Mouse (Mus musculus) embryonic facial prominence, embryonic 10.5 days (tissue): ENCODE measurements around the gene Tmem95. TPM values are rescaled to one million over a fixed set of nuclear protein-coding genes. Genes with fewer than 3 reads are reported as not detected.
"Not testable (repeated sequence)": the region's sequence is repeated elsewhere in the genome, so short reads cannot be mapped to it uniquely, and the experiment has no call there.

Experiments
- DNase-seq: peaks from one replicate; pipeline ENCODE4 v3.0.0-alpha.2; 2017; ENCODE audit warnings: low spot score
- H3K27ac ChIP-seq: fragments of 300-500 bp; sonication (generic); replicated peaks from 2 replicates; pipeline ENCODE4 v1.5.1; 2016; ENCODE audit warnings: mild to moderate bottlenecking
- H3K27me3 ChIP-seq: fragments of 300-500 bp; sonication (generic); replicated peaks from 2 replicates; pipeline ENCODE4 v1.6.1; 2016; ENCODE audit warnings: low read depth, mild to moderate bottlenecking; ENCODE audit not compliant: poor library complexity, severe bottlenecking
- H3K36me3 ChIP-seq: fragments of 300-500 bp; sonication (generic); replicated peaks from 2 replicates; pipeline ENCODE4 v1.6.1; 2016; ENCODE audit warnings: mild to moderate bottlenecking, moderate library complexity
- H3K4me1 ChIP-seq: fragments of 300-500 bp; sonication (generic); 2 replicates; pipeline ENCODE4 v1.6.1; 2016
- H3K4me3 ChIP-seq: fragments of 300-500 bp; sonication (generic); 2 replicates; pipeline ENCODE4 v1.5.1; 2016; ENCODE audit warnings: mild to moderate bottlenecking, moderate library complexity
- H3K9me3 ChIP-seq: fragments of 300-500 bp; sonication (generic); 2 replicates; pipeline ENCODE4 v1.6.1; 2016; ENCODE audit warnings: mild to moderate bottlenecking
- WGBS: fragments of 180-500 bp; shearing (Covaris S2); methylation state at CpG from one replicate; pipeline ENCODE4 v1.1.7; 2016; 5-methylcytosine and 5-hydroxymethylcytosine counted together
- polyA plus RNA-seq: library from polyadenylated mRNA; unstranded; fragments of >200 nt; fragmentation: Nextera tagmentation; extraction: Ambion mirVana; gene quantifications from 2 replicates; pipeline ENCODE4 v1.2.1, GENCODE M21; 2016

The Tmem95 gene
- polyA plus RNA-seq, 1 experiment from 2014 or later, result not detected

DNA sequence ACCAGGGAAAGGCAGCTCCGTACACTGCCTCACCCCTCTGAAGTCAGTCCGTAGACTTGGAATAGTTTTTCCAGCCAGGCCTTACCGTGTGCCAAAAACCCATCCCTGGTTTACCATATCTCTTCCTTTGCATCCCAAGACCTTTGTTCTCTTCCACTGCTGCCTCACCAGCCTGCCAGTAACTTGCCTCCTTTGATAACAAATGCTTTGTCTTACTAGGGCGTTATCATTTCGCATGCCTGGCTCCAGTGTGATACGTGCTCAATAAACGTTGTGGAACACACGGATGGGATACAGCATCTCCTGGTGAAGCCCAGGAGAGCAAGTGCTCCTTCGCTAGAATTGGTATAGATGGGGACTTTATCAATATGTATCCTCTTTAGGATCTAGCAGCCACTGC, 10.5 kb downstream of the Tmem95 start:
- 0 out of 2 replicates have a peak, but pooled peaks cover 2% of the 10 kb centered on the region for H3K27me3 ChIP-seq
- H3K4me1 ChIP-seq, result 0 out of 2 replicates have a peak, but pooled peaks cover 3% of the 10 kb centered on the region
- H3K9me3 ChIP-seq, result no peaks in the 10 kb centered on the region
- H3K36me3 ChIP-seq, result no peaks in the 10 kb centered on the region
- 72% methylated on average over 9 of the region's 9 CpGs for WGBS
- DNase-seq, result no peak
- no peak overlapping the region for H3K27ac ChIP-seq
- H3K4me3 ChIP-seq, result no peak overlapping the region

DNA sequence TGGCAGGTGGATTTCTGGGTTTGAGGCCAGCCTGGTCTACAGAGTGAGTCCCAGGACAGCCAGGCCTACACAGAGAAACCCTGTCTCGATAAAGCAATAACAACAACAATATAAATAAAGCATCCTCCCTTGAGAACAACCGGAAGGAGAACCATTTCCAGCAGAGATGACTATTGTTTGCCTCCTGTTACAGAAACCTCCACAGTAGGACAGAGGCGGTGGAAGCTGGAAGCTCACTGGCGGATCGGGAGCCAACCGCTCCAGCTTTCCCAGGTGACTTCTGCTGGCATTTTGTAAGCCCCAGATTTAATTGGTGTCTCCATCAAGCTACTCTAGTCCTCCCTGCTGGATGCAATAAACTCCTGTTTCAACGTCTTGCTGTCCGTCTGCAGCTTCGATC, 12.3 kb downstream of the Tmem95 start:
- Histone ChIP-seq H3K27ac (no peak overlapping the region), H3K36me3 (no peaks in the 10 kb centered on the region), H3K4me1 (0 out of 2 replicates have a peak, but pooled peaks cover 3% of the 10 kb centered on the region), H3K4me3 (no peak overlapping the region), H3K27me3 (no peaks in the 10 kb centered on the region), H3K9me3 (no peaks in the 10 kb centered on the region)
- WGBS, result 82% methylated on average over 9 of the region's 9 CpGs
- no peak for DNase-seq

DNA sequence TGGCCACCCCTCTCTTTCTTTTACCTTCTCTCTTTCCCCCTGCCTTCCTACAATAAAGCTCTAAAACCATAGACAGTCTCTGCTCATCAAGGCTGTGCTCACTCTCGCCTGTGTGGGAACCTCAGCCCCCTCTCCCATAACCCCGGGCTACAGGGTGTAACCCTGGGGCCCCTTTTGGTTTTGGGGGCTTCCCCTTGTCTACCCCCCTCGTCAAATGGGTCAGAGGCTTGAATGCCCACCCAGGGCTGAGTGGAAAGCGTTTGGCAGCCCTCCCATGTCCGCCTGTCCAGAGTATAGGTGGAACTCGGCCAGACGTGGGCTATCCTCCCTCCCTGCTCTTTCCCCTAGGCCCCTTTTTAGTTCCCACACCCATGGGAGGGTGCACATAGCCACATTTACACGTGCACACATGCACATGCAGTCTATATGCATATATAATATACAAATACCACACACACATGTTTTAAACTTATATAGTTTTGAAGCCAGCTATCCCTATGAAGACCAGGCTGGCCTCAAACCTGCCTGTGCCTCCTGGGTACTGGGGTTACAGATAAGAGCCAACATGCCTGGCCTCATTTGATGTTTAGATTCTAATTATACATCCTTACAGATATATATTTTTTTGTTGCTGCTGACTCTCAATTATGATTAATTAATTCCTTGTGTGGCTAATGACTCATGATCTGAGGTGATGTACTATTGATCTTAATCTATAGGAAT, 13.5 kb downstream of the Tmem95 start:
- WGBS, result 62% methylated on average over 8 of the region's 8 CpGs

DNA sequence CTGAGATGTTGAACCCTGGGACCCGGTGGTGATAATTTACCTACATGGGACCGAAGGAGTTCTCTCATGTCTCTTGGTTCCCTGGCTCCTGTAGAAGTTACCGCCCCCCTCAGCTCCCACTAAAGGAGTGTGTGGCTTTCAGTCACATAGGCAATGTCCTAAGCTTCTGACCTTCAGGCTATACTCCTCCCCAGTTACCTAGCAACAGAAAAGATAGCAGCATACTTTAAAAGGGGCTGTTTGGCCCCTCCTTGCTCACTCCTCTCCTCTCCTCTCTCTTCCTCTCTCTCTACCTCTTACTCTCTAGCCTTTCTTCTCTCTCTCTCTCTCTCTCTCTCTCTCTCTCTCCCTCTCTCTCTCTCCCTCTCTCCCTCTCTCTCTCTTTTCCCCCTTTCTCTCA, 14.1 kb downstream of the Tmem95 start:
- WGBS, result 86% methylated on average over 3 of the region's 3 CpGs
- H3K27me3 ChIP-seq, result peaks cover 12% of the 10 kb centered on the region
- not testable (repeated sequence) for H3K27ac ChIP-seq, H3K9me3 ChIP-seq, H3K4me3 ChIP-seq, H3K36me3 ChIP-seq, DNase-seq, H3K4me1 ChIP-seq

More for the DNA sequence above, 13.5 kb downstream of the Tmem95 start:
- no peaks in the 10 kb centered on the region for H3K36me3 ChIP-seq
- H3K9me3 ChIP-seq, result no peaks in the 10 kb centered on the region
- H3K27ac ChIP-seq, result no peak overlapping the region
- DNase-seq, result no peak
- H3K27me3 ChIP-seq, result peaks cover 6% of the 10 kb centered on the region
- H3K4me1 ChIP-seq, result 0 out of 2 replicates have a peak, but pooled peaks cover 3% of the 10 kb centered on the region
- no peak overlapping the region for H3K4me3 ChIP-seq

DNA sequence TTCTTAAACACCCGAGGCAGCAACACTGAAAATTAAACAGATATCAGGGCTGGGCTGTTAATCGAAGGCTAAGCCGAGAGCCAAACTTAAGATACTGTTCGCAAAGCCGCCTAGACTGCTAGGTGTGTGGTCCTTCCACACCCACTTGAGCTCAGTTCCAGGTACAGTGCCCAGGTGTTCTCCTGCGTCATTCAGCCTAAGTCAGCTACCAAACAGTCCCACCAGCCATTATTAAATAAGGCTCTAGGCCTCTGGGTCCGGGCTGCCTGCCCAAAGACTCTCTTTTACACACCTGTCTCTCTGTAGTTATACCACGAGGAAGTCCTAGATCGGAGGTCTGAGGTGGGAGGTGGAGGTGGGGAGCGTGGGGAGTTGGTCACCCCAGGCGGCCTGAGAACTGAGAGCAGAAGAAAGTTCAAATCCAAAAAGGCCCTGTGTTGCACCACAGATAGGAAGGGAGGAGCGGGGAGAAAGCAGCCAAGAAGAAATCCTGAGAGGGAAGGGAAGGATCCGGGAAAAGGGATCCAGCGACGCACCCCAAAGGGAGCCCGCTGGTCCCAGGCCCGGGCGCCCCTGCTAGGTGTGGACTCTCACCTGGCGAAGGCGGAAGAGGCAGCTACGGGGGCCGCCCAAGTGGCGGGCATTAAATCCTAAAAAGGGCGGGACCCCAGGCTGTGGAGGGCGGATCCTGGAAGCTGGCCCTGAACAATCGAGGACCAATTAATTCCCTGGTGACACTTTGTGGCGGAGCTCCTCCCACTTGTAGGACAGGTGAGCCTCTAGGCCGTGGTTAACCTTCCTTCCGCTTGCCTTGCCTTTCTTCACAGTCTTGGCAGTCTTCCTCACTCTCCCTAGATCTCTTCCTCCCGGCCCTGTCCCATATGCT, 19.5 kb downstream of the Tmem95 start, which contains the start of gene Tnk1:
TSS of gene Tnk1 (minus strand) at position 618 of the 886 bp plus-strand sequence.
- Histone ChIP-seq H3K27ac (peak within 1 kb of the TSS; percentile 20; the same call in 1 of the 2 replicates), H3K27me3 (peaks cover 41% of the 10 kb centered on the region), H3K4me1 (peaks cover 17% of the 10 kb centered on the region), H3K9me3 (no peaks in the 10 kb centered on the region), H3K36me3 (no peaks in the 10 kb centered on the region), H3K4me3 (peak within 1 kb of the TSS; percentile 41)
- DNase-seq, result peak; percentile 34
- 18% methylated on average over 30 of the region's 30 CpGs for WGBS

DNA sequence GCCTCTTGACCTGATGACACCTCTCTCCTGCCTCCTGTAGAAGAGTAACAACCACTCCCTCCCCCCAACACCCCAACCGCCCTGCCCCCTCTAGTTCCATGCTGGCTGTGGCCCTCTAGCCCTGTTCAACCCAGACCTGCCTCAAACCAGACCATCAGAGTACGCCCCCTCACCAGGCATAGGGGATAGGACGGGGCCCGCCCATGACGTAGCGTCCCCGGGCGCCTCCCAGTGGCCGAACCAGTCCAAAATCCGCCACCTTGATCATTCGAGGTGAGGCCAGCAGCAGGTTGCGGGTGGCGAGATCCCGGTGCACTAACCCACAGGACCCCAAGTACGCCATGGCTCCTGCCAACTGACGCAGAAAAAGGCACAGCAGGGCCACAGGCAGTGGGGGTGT, 22.5 kb downstream of the Tmem95 start:
- H3K9me3 ChIP-seq, result no peaks in the 10 kb centered on the region
- H3K27ac ChIP-seq, result 0 out of 2 replicates have a peak overlapping the region, but pooled peaks have one; percentile 11
- H3K4me1 ChIP-seq, result peaks cover 27% of the 10 kb centered on the region
- WGBS, result 23% methylated on average over 16 of the region's 16 CpGs
- H3K4me3 ChIP-seq, result peak overlapping the region; percentile 13
- peak; percentile 77 for DNase-seq
- peaks cover 41% of the 10 kb centered on the region for H3K27me3 ChIP-seq
- H3K36me3 ChIP-seq, result peaks cover 29% of the 10 kb centered on the region

DNA sequence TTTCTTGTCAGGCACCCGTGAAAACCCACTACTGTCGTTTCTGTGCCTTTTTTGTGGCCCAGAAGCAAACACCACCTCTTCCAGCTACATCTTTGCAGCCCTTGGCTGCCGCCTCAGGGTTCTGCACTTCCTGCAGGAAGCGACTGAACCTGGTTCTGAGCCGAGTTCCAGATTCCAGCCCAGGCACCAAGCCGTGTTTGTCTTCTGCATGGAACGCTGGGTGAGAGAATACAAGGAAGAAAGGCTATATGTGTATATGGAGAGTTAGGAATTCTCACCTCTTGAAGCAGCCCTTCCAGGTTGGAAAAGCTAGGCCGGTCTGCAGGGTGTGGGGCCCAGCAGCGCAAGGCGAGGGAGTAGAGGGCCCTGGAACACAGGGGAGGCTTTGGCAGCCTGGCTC, 23.1 kb downstream of the Tmem95 start:
- 86% methylated on average over 10 of the region's 10 CpGs for WGBS
- peak overlapping the region; percentile 52; the same call in 1 of the 2 replicates for H3K27ac ChIP-seq
- no peaks in the 10 kb centered on the region for H3K9me3 ChIP-seq

DNA sequence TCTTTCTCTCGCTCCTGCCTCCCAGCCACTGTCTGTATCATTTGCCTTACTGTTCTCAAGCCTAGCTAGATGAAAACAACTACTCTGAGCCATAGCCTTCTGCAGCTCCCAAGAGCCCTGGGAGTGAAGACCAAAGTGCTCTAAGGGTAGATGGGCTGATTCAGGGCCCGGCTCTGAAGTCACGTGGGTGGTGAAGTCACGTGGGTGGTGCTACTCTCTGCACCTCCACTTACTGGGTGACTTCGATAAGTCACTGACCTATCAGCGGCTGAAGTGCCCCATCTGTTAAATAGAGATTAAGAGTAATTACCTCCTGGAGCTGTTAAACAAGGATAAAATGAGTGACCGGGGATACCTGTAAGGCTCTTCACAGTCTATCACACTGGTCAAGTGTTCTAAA, 23.8 kb downstream of the Tmem95 start:
- H3K27ac ChIP-seq, result 0 out of 2 replicates have a peak overlapping the region, but pooled peaks have one; percentile 41
- 77% methylated on average over 7 of the region's 7 CpGs for WGBS
- DNase-seq, result no peak

More for the DNA sequence above, 23.1 kb downstream of the Tmem95 start:
- no peak for DNase-seq
- Histone ChIP-seq H3K4me1 (peaks cover 27% of the 10 kb centered on the region), H3K27me3 (peaks cover 39% of the 10 kb centered on the region), H3K36me3 (peaks cover 35% of the 10 kb centered on the region), H3K4me3 (no peak overlapping the region)

DNA sequence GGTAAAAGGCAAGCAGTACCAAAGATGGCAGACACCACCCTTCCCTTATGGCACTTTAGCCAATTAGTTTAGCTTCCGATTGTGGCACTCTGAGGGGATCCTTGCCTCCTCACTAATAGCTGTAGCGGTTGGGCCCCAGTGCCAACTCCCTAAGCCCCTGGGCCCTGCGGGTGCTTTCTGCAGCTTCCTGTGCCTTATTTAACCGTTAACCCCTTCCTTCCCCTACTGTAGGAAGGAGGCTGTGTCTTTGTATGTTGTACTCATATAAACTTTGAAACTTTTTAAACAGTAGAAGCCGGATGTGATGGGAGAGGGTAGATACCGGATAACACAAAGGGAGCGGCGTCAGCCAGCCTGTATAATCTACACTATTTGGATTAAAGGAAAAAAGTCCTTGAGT, 27.1 kb downstream of the Tmem95 start:
- 79% methylated on average over 8 of the region's 8 CpGs for WGBS
- Histone ChIP-seq H3K9me3 (no peaks in the 10 kb centered on the region), H3K27ac (no peak overlapping the region), H3K4me1 (peaks cover 47% of the 10 kb centered on the region), H3K4me3 (no peak overlapping the region), H3K27me3 (0 out of 2 replicates have a peak, but pooled peaks cover under 1% of the 10 kb centered on the region), H3K36me3 (peaks cover 57% of the 10 kb centered on the region)
- DNase-seq, result no peak

More for the DNA sequence above, 23.8 kb downstream of the Tmem95 start:
- Histone ChIP-seq H3K9me3 (no peaks in the 10 kb centered on the region), H3K27me3 (peaks cover 32% of the 10 kb centered on the region), H3K36me3 (peaks cover 42% of the 10 kb centered on the region), H3K4me1 (peaks cover 27% of the 10 kb centered on the region), H3K4me3 (0 out of 2 replicates have a peak overlapping the region, but pooled peaks have one; percentile 14)

DNA sequence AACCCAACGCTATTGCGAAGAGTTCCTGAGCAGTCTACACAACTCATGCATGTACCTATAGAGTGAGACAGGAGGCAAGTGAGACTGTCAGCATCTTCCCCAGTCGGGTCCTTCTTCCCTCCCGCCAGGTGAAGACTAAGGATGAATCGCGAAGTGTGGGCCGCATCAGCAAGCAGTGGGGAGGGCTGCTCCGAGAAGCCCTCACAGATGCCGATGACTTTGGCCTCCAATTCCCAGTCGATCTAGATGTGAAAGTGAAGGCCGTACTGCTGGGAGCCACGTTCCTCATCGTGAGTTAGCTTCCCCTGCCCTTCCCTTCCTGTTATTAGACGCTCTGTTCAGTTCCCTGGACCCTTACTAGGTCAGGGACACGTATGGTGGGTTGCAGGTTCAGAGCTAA, 27.9 kb downstream of the Tmem95 start:
- WGBS, result 93% methylated on average over 15 of the region's 15 CpGs
- DNase-seq, result no peak
- Histone ChIP-seq H3K36me3 (peaks cover 57% of the 10 kb centered on the region), H3K4me1 (peaks cover 46% of the 10 kb centered on the region), H3K27ac (no peak overlapping the region), H3K4me3 (no peak overlapping the region), H3K27me3 (no peaks in the 10 kb centered on the region), H3K9me3 (no peaks in the 10 kb centered on the region)

DNA sequence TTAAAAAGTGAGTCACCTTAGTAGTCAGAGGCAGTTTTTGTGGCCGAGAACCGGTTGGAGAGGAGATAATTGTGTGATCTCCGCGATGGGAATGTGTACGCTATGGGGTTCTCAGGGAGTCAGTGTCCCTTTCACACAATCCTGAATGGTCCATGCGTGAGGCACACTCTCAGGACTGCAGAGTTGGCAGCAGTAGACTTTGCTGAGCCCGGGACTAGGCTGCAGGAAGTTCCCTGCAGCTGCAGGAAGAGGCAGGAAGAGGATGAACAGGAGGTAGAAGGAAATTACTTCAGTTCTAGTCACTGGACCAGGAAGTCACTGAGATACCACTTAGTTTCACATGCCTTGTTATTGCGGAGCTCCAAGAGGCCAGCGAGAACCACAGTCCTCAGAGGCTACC, 28.7 kb downstream of the Tmem95 start:
- WGBS, result 93% methylated on average over 9 of the region's 9 CpGs
- Histone ChIP-seq H3K36me3 (peaks cover 57% of the 10 kb centered on the region), H3K27me3 (no peaks in the 10 kb centered on the region), H3K4me3 (peak overlapping the region; percentile 21; the same call in 1 of the 2 replicates), H3K27ac (no peak overlapping the region), H3K9me3 (no peaks in the 10 kb centered on the region), H3K4me1 (peaks cover 46% of the 10 kb centered on the region)
- no peak for DNase-seq

DNA sequence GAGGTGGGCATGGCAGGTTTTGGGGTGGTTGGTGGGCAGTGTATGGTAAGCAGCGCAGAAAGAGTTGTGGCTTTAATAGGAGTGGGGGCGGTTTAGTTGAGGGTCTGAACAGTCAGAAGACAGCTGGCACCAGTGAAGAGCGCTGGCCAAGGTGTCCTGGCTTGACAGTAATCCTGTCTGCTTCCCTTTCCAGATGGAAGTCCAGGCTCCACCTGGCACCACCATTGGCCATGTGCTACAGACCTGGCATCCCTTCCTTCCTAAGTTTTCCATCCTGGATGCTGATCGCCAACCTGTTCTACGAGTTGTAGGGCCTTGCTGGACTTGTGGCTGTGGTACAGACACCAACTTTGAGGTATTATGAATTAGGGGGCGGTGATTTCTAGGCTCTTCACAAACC, 29.8 kb downstream of the Tmem95 start:
- Histone ChIP-seq H3K27me3 (no peaks in the 10 kb centered on the region), H3K4me3 (peak overlapping the region; percentile 79), H3K4me1 (peaks cover 39% of the 10 kb centered on the region), H3K36me3 (peaks cover 55% of the 10 kb centered on the region), H3K27ac (peak overlapping the region; percentile 94; the same call in 1 of the 2 replicates), H3K9me3 (no peaks in the 10 kb centered on the region)
- 92% methylated on average over 6 of the region's 6 CpGs for WGBS
- no peak for DNase-seq
